Mouse (Mus musculus) embryonic facial prominence, embryonic 13.5 days (tissue): ENCODE measurements around the gene Thap7. TPM values are rescaled to one million over a fixed set of nuclear protein-coding genes. Genes with fewer than 3 reads are reported as not detected.

Experiments
- ATAC-seq: fragments of 200-750 bp; cut with Nextera tagmentation; 2 replicates; pipeline ENCODE4 v1.8.0; 2017; ENCODE audit warnings: low read depth; ENCODE audit not compliant: insufficient number of reproducible peaks, insufficient read depth, low FRiP score, low TSS enrichment
- H3K27ac ChIP-seq: fragments of 300-500 bp; sonication (generic); 2 replicates; pipeline ENCODE4 v1.5.1; 2015; ENCODE audit warnings: moderate library complexity, mild to moderate bottlenecking, inconsistent platforms
- H3K27me3 ChIP-seq: fragments of 300-500 bp; sonication (generic); 2 replicates; pipeline ENCODE4 v1.6.1; 2015; ENCODE audit warnings: mild to moderate bottlenecking, inconsistent platforms
- H3K36me3 ChIP-seq: fragments of 300-500 bp; sonication (generic); 2 replicates; pipeline ENCODE4 v1.6.1; 2015; ENCODE audit warnings: mild to moderate bottlenecking, inconsistent platforms
- H3K4me1 ChIP-seq: fragments of 300-500 bp; sonication (generic); 2 replicates; pipeline ENCODE4 v1.6.1; 2015; ENCODE audit warnings: inconsistent platforms
- H3K4me2 ChIP-seq: fragments of 300-500 bp; sonication (generic); 2 replicates; pipeline ENCODE4 v1.6.1; 2015; ENCODE audit warnings: moderate library complexity, mild to moderate bottlenecking, inconsistent platforms
- H3K4me3 ChIP-seq: fragments of 300-500 bp; sonication (generic); 2 replicates; pipeline ENCODE4 v1.5.1; 2015; ENCODE audit warnings: mild to moderate bottlenecking, inconsistent platforms
- H3K9ac ChIP-seq: fragments of 300-500 bp; sonication (generic); 2 replicates; pipeline ENCODE4 v1.6.1; 2015; ENCODE audit warnings: mild to moderate bottlenecking, inconsistent platforms
- H3K9me3 ChIP-seq: fragments of 300-500 bp; sonication (generic); 2 replicates; pipeline ENCODE4 v1.6.1; 2016; ENCODE audit warnings: inconsistent platforms
- WGBS: fragments of 180-500 bp; shearing (Covaris S2); methylation state at CpG from one replicate; pipeline ENCODE4 v1.1.7; 2015; ENCODE audit warnings: mixed read lengths; 5-methylcytosine and 5-hydroxymethylcytosine counted together
- polyA plus RNA-seq: library from polyadenylated mRNA; unstranded; fragments of >200 nt; fragmentation: Nextera tagmentation; extraction: Ambion mirVana; gene quantifications from 2 replicates; pipeline ENCODE4 v1.2.1, GENCODE M21; 2015

Gene Thap7
- polyA plus RNA-seq, 1 experiment from 2014 or later = 75.2 TPM

GRCm38 (mm10) chr16:17478331-17478943 lies 52.5 kb downstream of the Thap7 start:
- Histone ChIP-seq H3K36me3 (peaks cover 49% of the 10 kb centered on the region), H3K4me1 (0 out of 2 replicates have a peak, but pooled peaks cover 4% of the 10 kb centered on the region), H3K27me3 (no peaks in the 10 kb centered on the region), H3K9me3 (no peaks in the 10 kb centered on the region), H3K4me3 (no peak overlapping the region), H3K27ac (no peak overlapping the region), H3K4me2 (no peak overlapping the region), H3K9ac (no peak overlapping the region)
- WGBS = 86% methylated on average over 4 of the region's 4 CpGs
- ATAC-seq = no peak

Other genes with a start within 250 kb of the Thap7 start
- 0.45 and 2.2 TPM in 2 replicates for gene Serpind1, start 199.8 kb downstream of the Thap7 start, polyA plus RNA-seq
- gene Snap29, start 125.2 kb downstream of the Thap7 start, polyA plus RNA-seq = 13.2 and 15.5 TPM in 2 replicates
- gene Pi4ka, start 124.8 kb downstream of the Thap7 start, polyA plus RNA-seq = 35.5 and 37.9 TPM in 2 replicates
- gene Crkl, start 79.1 kb downstream of the Thap7 start, polyA plus RNA-seq = 83.3 and 84.3 TPM in 2 replicates
- 1.1 and 2.0 TPM in 2 replicates for gene Aifm3, start 41.5 kb downstream of the Thap7 start, polyA plus RNA-seq
- gene Lztr1, start 22.4 kb downstream of the Thap7 start, polyA plus RNA-seq = 98.5 and 119 TPM in 2 replicates
- not detected in 2 replicates for gene Lrrc74b, start 30.1 kb upstream of the Thap7 start, polyA plus RNA-seq
- 0.08 and 0.32 TPM in 2 replicates for gene P2rx6, start 30.7 kb upstream of the Thap7 start, polyA plus RNA-seq
- 5.5 and 6.0 TPM in 2 replicates for gene Slc7a4, start 52.1 kb upstream of the Thap7 start, polyA plus RNA-seq
- 39.0 and 39.8 TPM in 2 replicates for gene Smpd4, start 88.2 kb upstream of the Thap7 start, polyA plus RNA-seq
- gene Ccdc74a, start 115.3 kb upstream of the Thap7 start, polyA plus RNA-seq = 8.7 and 10.4 TPM in 2 replicates
- gene Med15, start 201.8 kb upstream of the Thap7 start, polyA plus RNA-seq = 53.3 and 56.4 TPM in 2 replicates
- 88.8 and 97.7 TPM in 2 replicates for gene Klhl22, start 228.5 kb upstream of the Thap7 start, polyA plus RNA-seq